ENCODE assay signal across 8 mouse cellular contexts in genomic region chr16:57549061-57550037, GRCm38 (mm10). TPM values are rescaled to one million over a fixed set of nuclear protein-coding genes. Genes with fewer than 3 reads are reported as not detected.
DNase-seq lines count a peak whose midpoint lies in the region; ATAC-seq lines count a peak whose summit lies in the region.

No protein-coding gene starts in this region.

- peak overlapping the region; percentile 87 for H3K9ac ChIP-seq in midbrain, embryonic 11.5 days (ENCODE audit: low read length)

- peaks cover 30% of the 10 kb centered on the region for H3K4me1 ChIP-seq in limb, embryonic 10.5 days
- peaks cover 3% of the 10 kb centered on the region; the same call in 1 of the 2 replicates for H3K4me1 ChIP-seq in midbrain, embryonic 11.5 days (ENCODE audit: control insufficient read depth, insufficient read depth, low read length)

- peak overlapping the region; percentile 76 for H3K4me2 ChIP-seq in midbrain, embryonic 11.5 days

- ATAC-seq in inflammation-experienced regulatory T-cells, adult 6 months = peak; percentile 90
- peak; percentile 99 for ATAC-seq in midbrain, embryonic 11.5 days (ENCODE audit: low FRiP score)
- no peak for ATAC-seq in erythroid progenitor cell, adult 5-6 weeks (replicated peaks; ENCODE audit: low FRiP score, poor library complexity, severe bottlenecking)

- DNase-seq in T-cell, adult 2 months (ENCODE audit: low spot score) = peak; percentile 74
- peak; percentile 21 to 26 for DNase-seq in cerebellum, postnatal 4 days (ENCODE audit: low spot score in 2 of 2)
- peak; percentile 72 for DNase-seq in gastrocnemius, postnatal 25 days
- peak; percentile 84 for DNase-seq in limb, embryonic 10.5 days (ENCODE audit: low spot score)
- peak; percentile 95 for DNase-seq in midbrain, embryonic 11.5 days (ENCODE audit: low spot score, missing footprints)
- peak; percentile 48 for DNase-seq in right cerebral cortex, postnatal 4 days

- no peaks in the 10 kb centered on the region; the same call in 1 of the 2 replicates for H3K36me3 ChIP-seq in limb, embryonic 10.5 days
- H3K36me3 ChIP-seq in midbrain, embryonic 11.5 days (ENCODE audit: control insufficient read depth, insufficient read depth, low read length) = no peaks in the 10 kb centered on the region

- H3K27ac ChIP-seq in limb, embryonic 10.5 days = peak overlapping the region; percentile 96
- H3K27ac ChIP-seq in midbrain, embryonic 11.5 days (ENCODE audit: low read depth, low read length) = no peak overlapping the region

- WGBS in limb, embryonic 10.5 days = 3% methylated on average over 63 of the region's 64 CpGs
- WGBS in midbrain, embryonic 11.5 days = 2% methylated on average over 63 of the region's 64 CpGs

- H3K9me3 ChIP-seq in limb, embryonic 10.5 days (replicated peaks) = no peaks in the 10 kb centered on the region
- no peaks in the 10 kb centered on the region for H3K9me3 ChIP-seq in midbrain, embryonic 11.5 days (ENCODE audit: control insufficient read depth, low read length)

- peak overlapping the region; percentile 80 for H3K4me3 ChIP-seq in limb, embryonic 10.5 days
- H3K4me3 ChIP-seq in midbrain, embryonic 11.5 days (ENCODE audit: low read depth, low read length) = peak overlapping the region; percentile 66

- H3K27me3 ChIP-seq in limb, embryonic 10.5 days (ENCODE audit: low read depth, poor library complexity, severe bottlenecking) = no peaks in the 10 kb centered on the region
- no peaks in the 10 kb centered on the region for H3K27me3 ChIP-seq in midbrain, embryonic 11.5 days (ENCODE audit: control insufficient read depth, insufficient read depth, low read length)

RNA-seq across cellular contexts. Expression of gene Cmss1, which starts 57.3 kb away (rescaled TPM):
- 10 to 100 TPM; 27.5 to 28.7 TPM for total RNA-seq in gastrocnemius, postnatal 25 days (2021)
- 10 to 100 TPM; 22.9 to 39.5 (median 34.8) TPM for polyA plus RNA-seq in inflammation-experienced regulatory T-cells, adult 6 months (2017; shearing (Covaris generic))
- 53.7 and 67.5 TPM in 2 replicates for polyA plus RNA-seq in limb, embryonic 10.5 days (2016; fragmentation: Nextera tagmentation; extraction: Ambion mirVana)
- 54.8 and 56.3 TPM in 2 replicates for polyA plus RNA-seq in midbrain, embryonic 11.5 days (2014; fragmentation: Nextera tagmentation; extraction: Ambion mirVana)
- 2.2 and 8.4 TPM in 2 replicates for total RNA-seq in erythroid progenitor cell, adult 5-6 weeks (2015; ENCODE audit: low replicate concordance)
- 9.1 TPM in 1 of 2 replicates, not detected in the other for total RNA-seq in erythroid progenitor cell, adult 5-6 weeks (2017; ENCODE audit: low replicate concordance)

Comparison
In these comparisons a context has a peak if more than half of its experiments do, and no peak if none do; other contexts are left out.
1. DNase-seq: peak in every context shown above with its lines; median percentile 95 in midbrain, embryonic 11.5 days; 84 in limb, embryonic 10.5 days; 74 in T-cell, adult 2 months; 72 in gastrocnemius, postnatal 25 days; 48 in right cerebral cortex, postnatal 4 days; 24 in cerebellum, postnatal 4 days.